Comparison of ENCODE assay signal across 8 mouse cellular contexts in the genomic region with DNA sequence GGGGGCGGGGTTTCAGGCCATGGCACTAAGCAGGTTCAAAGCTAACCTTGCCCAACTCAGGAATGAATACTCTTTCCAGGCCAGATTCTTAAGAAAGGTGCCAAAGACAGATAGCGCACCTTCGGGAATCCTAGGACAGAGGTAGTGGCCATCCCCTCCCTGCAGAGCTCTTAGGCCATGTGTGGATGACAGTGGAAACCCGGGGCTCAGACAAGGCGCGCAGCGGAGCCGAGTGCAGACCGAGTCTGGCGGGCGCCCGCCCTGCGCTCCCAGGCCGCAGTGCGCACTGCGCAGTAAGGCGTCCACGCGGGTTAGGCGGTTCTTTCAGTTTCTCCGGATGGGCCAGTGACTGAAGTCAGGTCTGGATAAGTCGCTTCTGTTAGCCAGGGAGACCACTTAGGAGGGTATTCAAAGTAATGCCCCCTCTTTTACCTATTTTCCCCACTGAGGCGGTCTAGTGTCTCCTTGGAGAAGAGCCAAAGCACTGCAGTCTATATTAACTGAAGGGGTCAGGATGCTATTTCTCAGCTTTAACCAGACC. TPM values are rescaled to one million over a fixed set of nuclear protein-coding genes. Genes with fewer than 3 reads are reported as not detected.
DNase-seq lines count a peak whose midpoint lies in the region; ATAC-seq lines count a peak whose summit lies in the region.

No protein-coding gene starts in this region.

- H3K27me3 ChIP-seq in intestine, embryonic 16.5 days (replicated peaks; ENCODE audit: control insufficient read depth, insufficient read depth, low read length): peaks cover 12% of the 10 kb centered on the region; the same call in 1 of the 2 replicates

- DNase-seq in kidney, postnatal 10 days: peak; percentile 11
- no peak for DNase-seq in kidney, postnatal 25 days
- peak; percentile 42 for DNase-seq in adrenal gland, postnatal 14 days
- DNase-seq in embryo, embryonic 9.5 days (ENCODE audit: extremely low spot score): peak; percentile 29
- DNase-seq in right cerebral cortex, postnatal 4 days: peak; percentile 34
- DNase-seq in urinary bladder, postnatal 10 days (ENCODE audit: low spot score): no peak
- no peak for DNase-seq in left cerebral cortex, postnatal 14 days (ENCODE audit: low spot score in 2 of 2)

- no peak overlapping the region for H3K27ac ChIP-seq in intestine, embryonic 16.5 days (ENCODE audit: low read length)

- WGBS in intestine, embryonic 16.5 days: 21% methylated on average over 23 of the region's 23 CpGs

- H3K9me3 ChIP-seq in intestine, embryonic 16.5 days (ENCODE audit: control insufficient read depth, low read length): no peaks in the 10 kb centered on the region

- intact Hi-C loops in left cerebral cortex, postnatal 14 days (cut with DNase I): loop anchor here (2.0 to 5.0 kb wide), 2 partner anchors 87 to 709 kb away; no protein-coding TSS in a partner anchor

- no peaks in the 10 kb centered on the region for H3K4me1 ChIP-seq in intestine, embryonic 16.5 days (ENCODE audit: control insufficient read depth, insufficient read depth, low read length)

- no peaks in the 10 kb centered on the region for H3K36me3 ChIP-seq in intestine, embryonic 16.5 days (ENCODE audit: control insufficient read depth, insufficient read depth, low read length)

- ATAC-seq in intestine, embryonic 16.5 days: 0 out of 2 replicates have a peak, but pooled peaks have one; percentile 29

- peak overlapping the region; percentile 33 for H3K4me2 ChIP-seq in intestine, embryonic 16.5 days (ENCODE audit: low read depth, low read length)

- peak overlapping the region; percentile 27; the same call in 1 of the 2 replicates for H3K4me3 ChIP-seq in intestine, embryonic 16.5 days (ENCODE audit: low read length)

- H3K9ac ChIP-seq in intestine, embryonic 16.5 days (ENCODE audit: low read depth, low read length): no peak overlapping the region

RNA-seq across cellular contexts. Expression of a gene that starts 1.6 kb away (rescaled TPM):
- 22.6 and 27.6 TPM in 2 replicates for total RNA-seq in adrenal gland, postnatal 14 days (2021)
- 0.50 and 0.61 TPM in 2 replicates for polyA plus RNA-seq in intestine, embryonic 16.5 days (2015; fragmentation: Nextera tagmentation; extraction: Ambion mirVana)
- 100 to 1,000 TPM; 583 to 588 TPM for total RNA-seq in left cerebral cortex, postnatal 14 days (2021)

RNA-seq across cellular contexts. Expression of a gene that starts 17.9 kb away (rescaled TPM):
- 0.23 and 0.26 TPM in 2 replicates for total RNA-seq in adrenal gland, postnatal 14 days (2021)
- polyA plus RNA-seq in intestine, embryonic 16.5 days (2015; fragmentation: Nextera tagmentation; extraction: Ambion mirVana): 0.06 and 0.13 TPM in 2 replicates
- total RNA-seq in left cerebral cortex, postnatal 14 days (2021): 1 to 10 TPM; 1.9 to 2.8 TPM

Comparison
In these comparisons a context has a peak if more than half of its experiments do, and no peak if none do; other contexts are left out.
1. DNase-seq: peak in kidney, postnatal 10 days (single experiment), adrenal gland, postnatal 14 days (single experiment), embryo, embryonic 9.5 days (single experiment) and right cerebral cortex, postnatal 4 days (single experiment); none in kidney, postnatal 25 days (0 of 2), urinary bladder, postnatal 10 days (single experiment) and left cerebral cortex, postnatal 14 days (0 of 2).
2. RNA of a gene that starts 1.6 kb away (total RNA-seq): 583 to 588 TPM in left cerebral cortex, postnatal 14 days; 22.6 to 27.6 TPM in adrenal gland, postnatal 14 days; every median in the first group is over 10 times any median in the second.